Mouse (Mus musculus) lung, postnatal 36 days (tissue): ENCODE data around the gene Spsb1.
A peak's percentile ranks its signal among the peaks of the same experiment; 100 is the strongest.

Experiments
- DNase-seq: peaks from one replicate; pipeline ENCODE4 v3.0.0; 2022; ENCODE audit warnings: mixed read lengths

The Spsb1 gene

GRCm38 (mm10) chr4:149954893-149955439, at the start of gene Spsb1:
Spsb1 (minus strand) TSS chr4:149955043.
- peak; percentile 98 for DNase-seq

- no peak for DNase-seq
Measured at GRCm38 (mm10) chr4:150003641-150004040, 48.8 kb upstream of the Spsb1 start.

- DNase-seq, result peak; percentile 87
Measured at GRCm38 (mm10) chr4:150003021-150003580, 48.3 kb upstream of the Spsb1 start.

- DNase-seq, result peak; percentile 53
Measured at GRCm38 (mm10) chr4:150002021-150002528, 47.2 kb upstream of the Spsb1 start.

GRCm38 (mm10) chr4:150001221-150001860, 46.5 kb upstream of the Spsb1 start:
- peak; percentile 36 for DNase-seq

GRCm38 (mm10) chr4:149999931-150000555, 45.2 kb upstream of the Spsb1 start:
- no peak for DNase-seq

GRCm38 (mm10) chr4:149999510-149999900, 44.7 kb upstream of the Spsb1 start:
- no peak for DNase-seq

GRCm38 (mm10) chr4:149998786-149999509, 44.1 kb upstream of the Spsb1 start:
- no peak for DNase-seq

GRCm38 (mm10) chr4:149997999-149998398, 43.2 kb upstream of the Spsb1 start:
- no peak for DNase-seq

- peak; percentile 51 for DNase-seq
Measured at GRCm38 (mm10) chr4:149996440-149996839, 41.6 kb upstream of the Spsb1 start.

- no peak for DNase-seq
Measured at GRCm38 (mm10) chr4:149995911-149996310, 41.1 kb upstream of the Spsb1 start.

GRCm38 (mm10) chr4:149994218-149994617, 39.4 kb upstream of the Spsb1 start:
- no peak for DNase-seq

GRCm38 (mm10) chr4:149992670-149993032, 37.8 kb upstream of the Spsb1 start:
- DNase-seq, result no peak

GRCm38 (mm10) chr4:149991755-149992669, 37.2 kb upstream of the Spsb1 start:
- no peak for DNase-seq

GRCm38 (mm10) chr4:149990954-149991633, 36.3 kb upstream of the Spsb1 start:
- no peak for DNase-seq

GRCm38 (mm10) chr4:149990212-149990953, 35.5 kb upstream of the Spsb1 start:
- DNase-seq, result no peak

GRCm38 (mm10) chr4:149988931-149989556, 34.2 kb upstream of the Spsb1 start:
- peak; percentile 95 for DNase-seq

GRCm38 (mm10) chr4:149988301-149988700, 33.5 kb upstream of the Spsb1 start:
- no peak for DNase-seq

GRCm38 (mm10) chr4:149986671-149987417, 32.0 kb upstream of the Spsb1 start:
- DNase-seq, result no peak
